Mouse (Mus musculus): ENCODE measurements at regions not wholly inside any gene's neighbourhood (a gene's known extent, or its start where the extent isn't known, plus 50 kb on each side); places are given as distances from the start of the nearest gene placed in this dataset.
"Not testable (repeated sequence)": the region's sequence is repeated elsewhere in the genome, so short reads cannot be mapped to it uniquely, and the experiment has no call there.

GRCm38 (mm10) chr12:79984985-79985747, 127.6 kb downstream of the Zfp36l1 start:
- no peak overlapping the region for H3K4me2 ChIP-seq (replicated peaks)
- H3K27ac ChIP-seq (replicated peaks): no peak overlapping the region
- H3K9me3 ChIP-seq: no peaks in the 10 kb centered on the region
- H3K4me1 ChIP-seq: peaks cover 15% of the 10 kb centered on the region
- no peak overlapping the region for H3K9ac ChIP-seq (replicated peaks)
- no peak for ATAC-seq (replicated peaks)
- H3K4me3 ChIP-seq: no peak overlapping the region
- H3K36me3 ChIP-seq: no peaks in the 10 kb centered on the region
- H3K27me3 ChIP-seq: no peaks in the 10 kb centered on the region
- WGBS: 93% methylated on average over 5 of the region's 5 CpGs

GRCm38 (mm10) chr12:79984025-79984790, 128.6 kb downstream of the Zfp36l1 start:
- no peaks in the 10 kb centered on the region for H3K36me3 ChIP-seq
- H3K4me2 ChIP-seq (replicated peaks): no peak overlapping the region
- H3K9me3 ChIP-seq: no peaks in the 10 kb centered on the region
- H3K4me3 ChIP-seq: no peak overlapping the region
- no peak overlapping the region for H3K9ac ChIP-seq (replicated peaks)
- H3K27me3 ChIP-seq: no peaks in the 10 kb centered on the region
- WGBS: 57% methylated on average over 10 of the region's 10 CpGs
- H3K4me1 ChIP-seq: peaks cover 6% of the 10 kb centered on the region
- H3K27ac ChIP-seq (replicated peaks): no peak overlapping the region
- ATAC-seq (replicated peaks): no peak

- Histone ChIP-seq H3K9me3 (no peaks in the 10 kb centered on the region), H3K4me2 (replicated peaks) (no peak overlapping the region), H3K4me3 (no peak overlapping the region), H3K4me1 (no peaks in the 10 kb centered on the region), H3K27me3 (no peaks in the 10 kb centered on the region), H3K27ac (replicated peaks) (no peak overlapping the region), H3K36me3 (no peaks in the 10 kb centered on the region), H3K9ac (replicated peaks) (no peak overlapping the region)
- no peak for ATAC-seq (replicated peaks)
- WGBS: 74% methylated on average over 6 of the region's 6 CpGs
These were observed 129.6 kb downstream of the Zfp36l1 start for GRCm38 (mm10) chr12:79983232-79983631.

GRCm38 (mm10) chr12:79982497-79982896, 130.3 kb downstream of the Zfp36l1 start:
- not testable (repeated sequence) for H3K9me3 ChIP-seq; ATAC-seq (replicated peaks)

GRCm38 (mm10) chr12:79980711-79981110, 132.1 kb downstream of the Zfp36l1 start:
- WGBS: 84% methylated on average over 4 of the region's 4 CpGs
- H3K27me3 ChIP-seq: no peaks in the 10 kb centered on the region
- H3K36me3 ChIP-seq: no peaks in the 10 kb centered on the region
- H3K4me2 ChIP-seq (replicated peaks): no peak overlapping the region
- no peak overlapping the region for H3K27ac ChIP-seq (replicated peaks)
- no peaks in the 10 kb centered on the region for H3K9me3 ChIP-seq
- no peak overlapping the region for H3K4me3 ChIP-seq
- H3K4me1 ChIP-seq: no peaks in the 10 kb centered on the region
- ATAC-seq (replicated peaks): no peak
- no peak overlapping the region for H3K9ac ChIP-seq (replicated peaks)

More at GRCm38 (mm10) chr12:79982497-79982896, 130.3 kb downstream of the Zfp36l1 start:
- H3K4me2 ChIP-seq (replicated peaks); H3K27ac ChIP-seq (replicated peaks); H3K4me1 ChIP-seq; H3K27me3 ChIP-seq; H3K9ac ChIP-seq (replicated peaks); H3K4me3 ChIP-seq; H3K36me3 ChIP-seq: not testable (repeated sequence)
- WGBS: 91% methylated on average over 1 of the region's 1 CpGs

- Histone ChIP-seq H3K27me3 (no peaks in the 10 kb centered on the region), H3K4me3 (no peak overlapping the region), H3K9me3 (no peaks in the 10 kb centered on the region), H3K4me1 (no peaks in the 10 kb centered on the region), H3K27ac (replicated peaks) (no peak overlapping the region), H3K4me2 (replicated peaks) (no peak overlapping the region), H3K36me3 (no peaks in the 10 kb centered on the region), H3K9ac (replicated peaks) (no peak overlapping the region)
- WGBS: 97% methylated on average over 3 of the region's 3 CpGs
- no peak for ATAC-seq (replicated peaks)
These were observed 135.7 kb downstream of the Zfp36l1 start for GRCm38 (mm10) chr12:79977136-79977535.

GRCm38 (mm10) chr12:79975466-79976239, 137.2 kb downstream of the Zfp36l1 start:
- Histone ChIP-seq H3K36me3 (no peaks in the 10 kb centered on the region), H3K9me3 (no peaks in the 10 kb centered on the region), H3K4me3 (no peak overlapping the region), H3K4me1 (peaks cover 12% of the 10 kb centered on the region), H3K9ac (replicated peaks) (no peak overlapping the region), H3K27me3 (no peaks in the 10 kb centered on the region), H3K4me2 (replicated peaks) (no peak overlapping the region), H3K27ac (replicated peaks) (no peak overlapping the region)
- 80% methylated on average over 9 of the region's 9 CpGs for WGBS
- ATAC-seq (replicated peaks): no peak

GRCm38 (mm10) chr12:79975050-79975449, 137.8 kb downstream of the Zfp36l1 start:
- no peak overlapping the region for H3K27ac ChIP-seq (replicated peaks)
- peaks cover 18% of the 10 kb centered on the region for H3K4me1 ChIP-seq
- no peak for ATAC-seq (replicated peaks)
- H3K4me3 ChIP-seq: no peak overlapping the region
- H3K27me3 ChIP-seq: no peaks in the 10 kb centered on the region
- H3K9me3 ChIP-seq: no peaks in the 10 kb centered on the region
- no peak overlapping the region for H3K9ac ChIP-seq (replicated peaks)
- 77% methylated on average over 6 of the region's 6 CpGs for WGBS
- H3K36me3 ChIP-seq: no peaks in the 10 kb centered on the region
- H3K4me2 ChIP-seq (replicated peaks): no peak overlapping the region

- ATAC-seq (replicated peaks): no peak
- Histone ChIP-seq H3K4me1 (peaks cover 20% of the 10 kb centered on the region), H3K27me3 (no peaks in the 10 kb centered on the region), H3K36me3 (no peaks in the 10 kb centered on the region), H3K9me3 (no peaks in the 10 kb centered on the region), H3K4me3 (no peak overlapping the region), H3K27ac (replicated peaks) (no peak overlapping the region), H3K4me2 (replicated peaks) (no peak overlapping the region), H3K9ac (replicated peaks) (no peak overlapping the region)
- 48% methylated on average over 7 of the region's 7 CpGs for WGBS
These were observed 138.3 kb downstream of the Zfp36l1 start for GRCm38 (mm10) chr12:79974530-79974929.

GRCm38 (mm10) chr12:79973566-79974230, 139.1 kb downstream of the Zfp36l1 start:
- Histone ChIP-seq H3K9ac (replicated peaks) (no peak overlapping the region), H3K4me3 (no peak overlapping the region), H3K4me1 (peaks cover 24% of the 10 kb centered on the region), H3K27ac (replicated peaks) (no peak overlapping the region), H3K27me3 (no peaks in the 10 kb centered on the region), H3K36me3 (no peaks in the 10 kb centered on the region), H3K9me3 (no peaks in the 10 kb centered on the region), H3K4me2 (replicated peaks) (no peak overlapping the region)
- WGBS: 86% methylated on average over 7 of the region's 7 CpGs
- no peak for ATAC-seq (replicated peaks)

- Histone ChIP-seq H3K9me3 (no peaks in the 10 kb centered on the region), H3K4me3 (no peak overlapping the region), H3K9ac (replicated peaks) (no peak overlapping the region), H3K27ac (replicated peaks) (peak overlapping the region; percentile 75), H3K4me2 (replicated peaks) (no peak overlapping the region), H3K36me3 (no peaks in the 10 kb centered on the region), H3K4me1 (peaks cover 27% of the 10 kb centered on the region), H3K27me3 (no peaks in the 10 kb centered on the region)
- ATAC-seq (replicated peaks): no peak
- 61% methylated on average over 5 of the region's 5 CpGs for WGBS
These were observed 141.8 kb downstream of the Zfp36l1 start for GRCm38 (mm10) chr12:79970981-79971390.

Measured in forebrain, embryonic 15.5 days (tissue).